Mouse (Mus musculus): ENCODE results near the gene Plvap.

- TF ChIP-seq TCF12 (IDR thresholded peaks at IDR 0.05; ENCODE audit: low read depth, low read length) (no peak), TAL1 (IDR thresholded peaks at IDR 0.05; ENCODE audit: low read length) (no peak), E2F4 (IDR thresholded peaks at IDR 0.05; ENCODE audit: borderline replicate concordance, low read depth, low read length) (no peak), CTCF (IDR thresholded peaks at IDR 0.05 in 2 of 3, conservative IDR thresholded peaks at IDR 0.05 in 1 of 3; ENCODE audit: control insufficient read depth in 1 of 3, insufficient read depth in 1 of 3, low read depth in 2 of 3, low read length in 3 of 3, poor library complexity in 1 of 3, severe bottlenecking in 1 of 3) (no peak), CHD2 (IDR thresholded peaks at IDR 0.05; ENCODE audit: low read length) (no peak), UBTF (IDR thresholded peaks at IDR 0.05; ENCODE audit: borderline replicate concordance, insufficient read depth, low read depth, low read length) (no peak), MYB (IDR thresholded peaks at IDR 0.05; ENCODE audit: low read depth, low read length) (no peak), USF1 (IDR thresholded peaks at IDR 0.05; ENCODE audit: low read depth, low read length) (no peak), POLR2A (IDR thresholded peaks at IDR 0.05; ENCODE audit: control insufficient read depth in 1 of 2, insufficient read depth in 1 of 2, low read depth in 1 of 2, low read length in 2 of 2, poor library complexity in 1 of 2) (no peak), KAT2A (conservative IDR thresholded peaks at IDR 0.05; ENCODE audit: low read depth, low read length) (no peak), ZMIZ1 (IDR thresholded peaks at IDR 0.05; ENCODE audit: low read depth, low read length) (no peak), EP300 (IDR thresholded peaks at IDR 0.05; ENCODE audit: low read depth in 1 of 2, low read length in 2 of 2) (no peak), GABPA (IDR thresholded peaks at IDR 0.05; ENCODE audit: low read depth, low read length) (no peak)
Observed at GRCm38 (mm10) chr8:71471861-71472260, 39.7 kb downstream of the Plvap start.

All from MEL (cell line).